Mouse (Mus musculus) MEL (cell line): Measurements from ENCODE around the gene Nwd2. TPM values are rescaled to one million over a fixed set of nuclear protein-coding genes. Genes with fewer than 3 reads are reported as not detected.

Experiments used
- DNase-seq: peaks from one replicate; pipeline ENCODE4 v3.0.0; 2011; ENCODE audit warnings: low read depth, low spot score
- H3K27ac ChIP-seq: 2 replicates; pipeline ENCODE4 v1.5.1; 2012; ENCODE audit warnings: low read depth, mild to moderate bottlenecking, control low read depth, low read length, moderate library complexity; ENCODE audit not compliant: control insufficient read depth
- H3K27me3 ChIP-seq, 2 experiments: fragments of 150-350 bp in 1 of 2; sonication (generic) in 1 of 2; 2 replicates each; pipeline ENCODE4 v1.6.1; 2012; ENCODE audit warnings: low read length in 2 of 2, mild to moderate bottlenecking in 2 of 2, improper control_type of control experiment in 1 of 2, moderate library complexity in 1 of 2; ENCODE audit not compliant: insufficient read depth in 2 of 2, control insufficient read depth in 1 of 2
- H3K36me3 ChIP-seq, 2 experiments: 2 replicates each; pipeline ENCODE4 v1.6.1; 2012 to 2014; ENCODE audit warnings: low read length in 2 of 2, improper control_type of control experiment in 1 of 2, inconsistent platforms in 1 of 2, mild to moderate bottlenecking in 1 of 2; ENCODE audit not compliant: insufficient read depth in 2 of 2, control insufficient read depth in 1 of 2
- H3K4me1 ChIP-seq, 2 experiments: fragments of 150-350 bp in 1 of 2; sonication (generic) in 1 of 2; 2 replicates each; pipeline ENCODE4 v1.6.1; 2012; ENCODE audit warnings: low read length in 2 of 2, improper control_type of control experiment in 1 of 2, mild to moderate bottlenecking in 1 of 2; ENCODE audit not compliant: insufficient read depth in 2 of 2, control insufficient read depth in 1 of 2
- H3K4me3 ChIP-seq, 2 experiments: fragments of 150-350 bp in 1 of 2; sonication (generic) in 1 of 2; 2 replicates each; pipeline ENCODE4 v1.5.1; 2012; ENCODE audit warnings: low read depth in 2 of 2, low read length in 2 of 2, mild to moderate bottlenecking in 2 of 2, moderate library complexity in 2 of 2, control low read depth in 1 of 2, improper control_type of control experiment in 1 of 2; ENCODE audit not compliant: control insufficient read depth in 1 of 2, insufficient read depth in 1 of 2
- H3K79me2 ChIP-seq: 2 replicates; pipeline ENCODE4 v1.6.1; 2012; ENCODE audit warnings: mild to moderate bottlenecking, low read length, moderate library complexity; ENCODE audit not compliant: control insufficient read depth, poor library complexity, insufficient read depth
- H3K9ac ChIP-seq: 2 replicates; pipeline ENCODE4 v1.6.1; 2012; ENCODE audit warnings: low read depth, mild to moderate bottlenecking, control low read depth, low read length, moderate library complexity; ENCODE audit not compliant: control insufficient read depth, poor library complexity, severe bottlenecking
- H3K9me3 ChIP-seq: fragments of 150-350 bp; sonication (generic); replicated peaks from 2 replicates; pipeline ENCODE4 v1.6.1; 2012; ENCODE audit warnings: mild to moderate bottlenecking, low read length, improper control_type of control experiment, moderate library complexity; ENCODE audit not compliant: insufficient read depth
- CHD2 ChIP-seq: IDR thresholded peaks from 2 replicates; pipeline ENCODE4 v1.6.1; 2011; ENCODE audit warnings: low read length, improper control_type of control experiment
- E2F4 ChIP-seq: IDR thresholded peaks from 2 replicates; pipeline ENCODE4 v1.6.1; 2011; ENCODE audit warnings: low read depth, low read length, improper control_type of control experiment, borderline replicate concordance
- ELF1 ChIP-seq: IDR thresholded peaks from 2 replicates; pipeline ENCODE4 v1.6.1; 2014; ENCODE audit warnings: low read depth, mild to moderate bottlenecking, inconsistent platforms, low read length, improper control_type of control experiment, moderate library complexity
- MAZ ChIP-seq: IDR thresholded peaks from 2 replicates; pipeline ENCODE4 v1.6.1; 2012; ENCODE audit warnings: low read depth, mild to moderate bottlenecking, inconsistent platforms, low read length, improper control_type of control experiment
- MEF2A ChIP-seq: IDR thresholded peaks from 2 replicates; pipeline ENCODE4 v1.6.1; 2014; ENCODE audit warnings: low read depth, mild to moderate bottlenecking, inconsistent platforms, low read length, improper control_type of control experiment; ENCODE audit not compliant: poor library complexity, insufficient replicate concordance, severe bottlenecking; ENCODE audit errors: extremely low read depth
- MYB ChIP-seq: IDR thresholded peaks from 2 replicates; pipeline ENCODE4 v1.6.1; 2011; ENCODE audit warnings: mild to moderate bottlenecking, low read depth, low read length, improper control_type of control experiment
- NELFE ChIP-seq: IDR thresholded peaks from 2 replicates; pipeline ENCODE4 v1.6.1; 2011; ENCODE audit warnings: low read depth, low read length, improper control_type of control experiment
- POLR2A ChIP-seq, 2 experiments: IDR thresholded peaks; 2 replicates each; pipeline ENCODE4 v1.6.1; 2011 to 2012; ENCODE audit warnings: low read length in 2 of 2, mild to moderate bottlenecking in 2 of 2, control low read depth in 1 of 2, improper control_type of control experiment in 1 of 2, low read depth in 1 of 2, moderate library complexity in 1 of 2; ENCODE audit not compliant: control insufficient read depth in 1 of 2, insufficient read depth in 1 of 2, poor library complexity in 1 of 2
- POLR2AphosphoS5 ChIP-seq: IDR thresholded peaks from 2 replicates; pipeline ENCODE4 v1.6.1; 2012; ENCODE audit warnings: low read depth, borderline replicate concordance, mild to moderate bottlenecking, inconsistent platforms, low read length, moderate library complexity, mixed read lengths
- TAL1 ChIP-seq: IDR thresholded peaks from 2 replicates; pipeline ENCODE4 v1.6.1; 2012; ENCODE audit warnings: mild to moderate bottlenecking, inconsistent platforms, low read length, moderate library complexity, mixed read lengths
- ZC3H11A ChIP-seq: IDR thresholded peaks from 2 replicates; pipeline ENCODE4 v1.6.1; 2012; ENCODE audit warnings: low read depth, mild to moderate bottlenecking, inconsistent platforms, low read length, improper control_type of control experiment
- ZKSCAN1 ChIP-seq: IDR thresholded peaks from 2 replicates; pipeline ENCODE4 v1.6.1; 2012; ENCODE audit warnings: low read depth, mild to moderate bottlenecking, inconsistent platforms, low read length, improper control_type of control experiment, moderate library complexity
- ZNF384 ChIP-seq: IDR thresholded peaks from 2 replicates; pipeline ENCODE4 v1.6.1; 2012; ENCODE audit warnings: low read depth, mild to moderate bottlenecking, inconsistent platforms, low read length, improper control_type of control experiment
- polyA plus RNA-seq, 2 experiments: library from polyadenylated mRNA; stranded (reverse) in 1 of 2; unstranded in 1 of 2; fragments of >175 nt in 1 of 2; fragments of >200 nt in 1 of 2; gene quantifications; 2 replicates each; pipeline versions ENCODE4 v1.2.1 to v1.2.4; 2012; ENCODE audit warnings: low replicate concordance in 2 of 2, low read depth in 1 of 2; ENCODE audit not compliant: insufficient read length in 2 of 2, insufficient read depth in 1 of 2, missing spikeins in 1 of 2
- total RNA-seq: library from RNA; depleted of rRNA; stranded (reverse); fragments of 300-350 nt; gene quantifications from 2 replicates; pipeline ENCODE4 v1.2.3, GENCODE M21; 2012

Nwd2 gene
- total and polyA plus RNA-seq, 3 experiments = not detected

DNA sequence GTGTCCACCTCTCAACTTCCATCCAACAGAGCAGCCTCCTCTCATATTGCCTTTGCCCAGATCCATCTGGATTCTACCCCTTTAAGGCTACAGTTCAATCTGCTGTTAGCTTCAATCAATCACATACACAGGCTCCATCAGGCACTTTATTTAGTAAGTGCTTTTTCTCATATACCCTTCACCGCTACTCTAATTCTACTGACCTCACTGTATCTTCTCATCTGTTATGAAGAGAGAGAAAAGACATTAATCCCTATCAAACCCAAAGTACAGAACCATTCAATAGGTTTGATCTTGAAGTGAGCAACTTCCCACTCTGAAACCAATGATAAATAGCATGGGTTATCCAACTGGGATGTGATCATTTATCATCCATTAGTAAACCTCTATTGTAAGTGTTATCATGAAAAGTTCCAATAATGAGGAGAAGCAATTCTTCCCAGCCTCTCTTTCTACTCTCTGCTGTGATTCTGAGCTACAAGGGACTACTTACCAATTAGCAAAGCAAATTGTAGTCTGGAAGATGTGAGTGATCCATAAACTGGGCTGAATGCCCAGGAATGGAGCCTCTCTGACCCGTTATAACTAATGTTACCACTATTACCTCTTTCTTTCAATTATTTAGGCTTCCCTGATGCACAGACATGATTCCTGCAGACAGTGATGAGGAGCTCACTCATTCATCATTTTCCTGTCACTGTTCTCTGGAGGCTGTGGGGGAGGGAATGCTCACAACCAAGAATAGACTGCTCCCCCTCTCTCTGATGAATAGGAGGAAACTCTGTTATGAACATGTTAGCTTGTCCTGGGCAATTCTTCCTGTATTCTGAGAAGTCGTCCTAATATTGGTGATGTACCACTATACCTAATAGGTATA lies 31.9 kb upstream of the Nwd2 start:
- DNase-seq = no peak
- Histone ChIP-seq H3K4me3 (no peak overlapping the region), H3K27me3 (no peaks in the 10 kb centered on the region), H3K36me3 (no peaks in the 10 kb centered on the region), H3K27ac (no peak overlapping the region), H3K9me3 (no peaks in the 10 kb centered on the region), H3K9ac (no peak overlapping the region), H3K4me1 (no peaks in the 10 kb centered on the region), H3K79me2 (no peaks in the 10 kb centered on the region)
- TF ChIP-seq MEF2A = no peak

DNA sequence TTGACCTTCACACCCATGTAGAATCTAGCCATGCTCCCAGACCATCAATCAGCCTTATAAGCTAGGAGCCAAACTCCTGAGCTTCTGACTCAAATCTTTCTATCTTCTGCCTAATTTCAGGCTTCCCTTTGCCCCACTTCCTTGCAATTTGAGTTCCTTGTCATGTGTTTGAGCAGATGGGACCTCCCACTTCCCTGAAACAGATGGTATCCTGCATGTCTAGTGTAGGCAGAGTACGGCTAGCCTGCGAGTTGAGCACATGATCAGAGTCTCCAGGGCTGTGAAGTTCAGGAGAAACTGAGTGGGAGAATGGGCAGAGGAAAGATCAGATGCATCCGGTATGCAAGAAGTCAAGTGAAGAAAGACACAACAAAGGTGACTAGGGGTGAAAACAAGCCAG lies 24.8 kb upstream of the Nwd2 start:
- Histone ChIP-seq H3K79me2 (no peaks in the 10 kb centered on the region), H3K4me3 (no peak overlapping the region), H3K27me3 (no peaks in the 10 kb centered on the region), H3K4me1 (no peaks in the 10 kb centered on the region), H3K9ac (no peak overlapping the region), H3K27ac (no peak overlapping the region), H3K36me3 (no peaks in the 10 kb centered on the region), H3K9me3 (no peaks in the 10 kb centered on the region)
- no peak for DNase-seq
- TF ChIP-seq ZC3H11A = no peak
- TF ChIP-seq E2F4 = no peak
- no peak for TF ChIP-seq ZNF384
- no peak for TF ChIP-seq NELFE
- no peak for TF ChIP-seq ELF1
- TF ChIP-seq MYB = no peak
- TF ChIP-seq TAL1 = no peak
- TF ChIP-seq POLR2AphosphoS5 = no peak
- TF ChIP-seq POLR2A (IDR thresholded peaks at IDR 0.05; ENCODE audit: control insufficient read depth in 1 of 2, insufficient read depth in 1 of 2, low read depth in 1 of 2, low read length in 2 of 2, poor library complexity in 1 of 2) = no peak
- TF ChIP-seq CHD2 = no peak
- TF ChIP-seq ZKSCAN1 = no peak
- no peak for TF ChIP-seq MAZ
- TF ChIP-seq, all 39 proteins: peak for 0
